ENCODE assay signal across 10 mouse cellular contexts in genomic region chr6:100709483-100709882, GRCm38 (mm10). TPM values are rescaled to one million over a fixed set of nuclear protein-coding genes. Genes with fewer than 3 reads are reported as not detected.
A peak's percentile ranks its signal among the peaks of the same experiment; 100 is the strongest.
DNase-seq lines count a peak whose midpoint lies in the region; TF ChIP-seq lines count a peak whose summit lies in the region.
"Had no signal": no experiment of that assay in that cellular context is flagged by ENCODE, and none has a peak within 500 bp of the region (broad histone marks: within the 10 kb centered on the region; RNA-seq: fewer than 3 reads in every experiment).

No protein-coding gene starts in this region.

- no peaks in the 10 kb centered on the region for H3K36me3 ChIP-seq in kidney, adult 2 months (ENCODE audit: control insufficient read depth, insufficient read depth, low read length)
- H3K36me3 ChIP-seq: limb, embryonic 12.5 days; stomach, embryonic 15.5 days had no signal

- H3K27ac ChIP-seq in gastrocnemius, adult 2 months, result no peak overlapping the region
- H3K27ac ChIP-seq in kidney, adult 2 months (ENCODE audit: insufficient read depth, low read depth, low read length), result no peak overlapping the region
- H3K27ac ChIP-seq: limb, embryonic 12.5 days; stomach, embryonic 15.5 days had no signal

- DNase-seq in ovary, postnatal 36 days (ENCODE audit: low spot score), result peak; percentile 46
- DNase-seq in ovary, postnatal 10 days (ENCODE audit: low spot score), result no peak
- DNase-seq in T-cell, adult 2 months (ENCODE audit: low spot score), result peak; percentile 3
- DNase-seq in gastrocnemius, adult 2 months, result peak; percentile 61
- peak; percentile 94 for DNase-seq in kidney, adult 2 months
- peak; percentile 7 for DNase-seq in naive thymus-derived CD4-positive, alpha-beta T cell, adult 2 months (ENCODE audit: low read depth)
- no peak for DNase-seq in c-Kit-positive CD71-positive TER-119-positive erythroid progenitor cells, embryonic 14.5 days (ENCODE audit: low spot score)
- DNase-seq in urinary bladder, postnatal 10 days (ENCODE audit: low spot score), result no peak

- 10% methylated on average over 7 of the region's 7 CpGs for WGBS in kidney, adult 2 months

- H3K4me3 ChIP-seq in gastrocnemius, adult 2 months, result no peak overlapping the region
- no peak overlapping the region for H3K4me3 ChIP-seq in kidney, adult 2 months (ENCODE audit: insufficient read depth, low read depth, low read length)
- H3K4me3 ChIP-seq: limb, embryonic 12.5 days; stomach, embryonic 15.5 days had no signal

- no peaks in the 10 kb centered on the region for H3K27me3 ChIP-seq in kidney, adult 2 months (replicated peaks; ENCODE audit: control insufficient read depth, insufficient read depth, low read length)

- TF ChIP-seq POLR2A in kidney, adult 2 months (IDR thresholded peaks at IDR 0.05; ENCODE audit: low read depth, low read length), result no peak

- H3K4me1 ChIP-seq in kidney, adult 2 months (ENCODE audit: control insufficient read depth, insufficient read depth, low read length), result no peaks in the 10 kb centered on the region

- intact Hi-C loops in gastrocnemius, adult 2 months (cut with DNase I), result no loop called here

- no peak for TF ChIP-seq CTCF in gastrocnemius, adult 2 months (IDR thresholded peaks at IDR 0.05)
- TF ChIP-seq CTCF in kidney, adult 2 months (conservative IDR thresholded peaks at IDR 0.05; ENCODE audit: insufficient read depth, insufficient read length, low read depth, low read length), result no peak

RNA-seq across cellular contexts. Expression of gene Gxylt2, which starts 4.9 kb away (rescaled TPM):
- total RNA-seq in gastrocnemius, adult 2 months (2021), result under 1 TPM; 0.66 to 0.67 TPM
- polyA plus RNA-seq in kidney, adult 2 months (2012; rRNA removed), result 0.66 and 0.86 TPM in 2 replicates

RNA-seq across cellular contexts. Expression of gene Shq1, which starts 38.5 kb away (rescaled TPM):
- 1 to 10 TPM; 1.9 TPM for total RNA-seq in gastrocnemius, adult 2 months (2021)
- polyA plus RNA-seq in kidney, adult 2 months (2012; rRNA removed), result 4.0 and 4.6 TPM in 2 replicates

Comparison
In these comparisons a context has a peak if more than half of its experiments do, and no peak if none do; other contexts are left out.
1. DNase-seq: peak in ovary, postnatal 36 days (single experiment), T-cell, adult 2 months (single experiment), gastrocnemius, adult 2 months (single experiment), kidney, adult 2 months (single experiment) and naive thymus-derived CD4-positive, alpha-beta T cell, adult 2 months (single experiment); none in ovary, postnatal 10 days (single experiment), c-Kit-positive CD71-positive TER-119-positive erythroid progenitor cells, embryonic 14.5 days (single experiment) and urinary bladder, postnatal 10 days (single experiment).